Mouse (Mus musculus) frontal cortex, adult (tissue): ENCODE data around the gene Evi2.

Experiments
- ATAC-seq: cut with Nextera tagmentation; 2 replicates; pipeline ENCODE4 v1.9.2; 2017; ENCODE audit warnings: mild to moderate bottlenecking, moderate library complexity, mixed read lengths; ENCODE audit not compliant: low TSS enrichment

Evi2 gene

GRCm38 (mm10) chr11:79524310-79524575 lies 6.1 kb downstream of the Evi2 start:
- no peak for ATAC-seq

- no peak for ATAC-seq
Measured at GRCm38 (mm10) chr11:79523560-79524309, 6.7 kb downstream of the Evi2 start, which contains the start of gene Evi2b. Gene Evi2b, minus strand, starts transcription at chr11:79523762.

- ATAC-seq = no peak
Measured at GRCm38 (mm10) chr11:79522944-79523343, 7.4 kb downstream of the Evi2 start.

GRCm38 (mm10) chr11:79521930-79522329 lies 8.5 kb downstream of the Evi2 start:
- no peak for ATAC-seq

GRCm38 (mm10) chr11:79520772-79521171 lies 9.6 kb downstream of the Evi2 start:
- ATAC-seq = no peak

- peak; percentile 95 for ATAC-seq
Measured at GRCm38 (mm10) chr11:79519878-79520291, 10.5 kb downstream of the Evi2 start.

GRCm38 (mm10) chr11:79519299-79519698 lies 11.1 kb downstream of the Evi2 start:
- ATAC-seq = no peak

GRCm38 (mm10) chr11:79515798-79516197 lies 14.6 kb downstream of the Evi2 start:
- ATAC-seq = no peak

- no peak for ATAC-seq
Measured at GRCm38 (mm10) chr11:79515331-79515730, 15.1 kb downstream of the Evi2 start.

GRCm38 (mm10) chr11:79511970-79512369 lies 18.4 kb downstream of the Evi2 start:
- no peak for ATAC-seq

- ATAC-seq = no peak
Measured at GRCm38 (mm10) chr11:79504506-79504905, 25.9 kb downstream of the Evi2 start.

GRCm38 (mm10) chr11:79503845-79504244 lies 26.5 kb downstream of the Evi2 start, which contains the start of gene Omg:
Gene Omg, minus strand, starts transcription at chr11:79504084.
- ATAC-seq = peak; percentile 94

- ATAC-seq = peak; percentile 45; the same call in 1 of the 2 replicates
Measured at GRCm38 (mm10) chr11:79502917-79503316, 27.5 kb downstream of the Evi2 start.

GRCm38 (mm10) chr11:79494976-79495800 lies 35.2 kb downstream of the Evi2 start:
- no peak for ATAC-seq

GRCm38 (mm10) chr11:79484721-79485120 lies 45.7 kb downstream of the Evi2 start:
- no peak for ATAC-seq

- no peak for ATAC-seq
Measured at GRCm38 (mm10) chr11:79483876-79484528, 46.4 kb downstream of the Evi2 start.

GRCm38 (mm10) chr11:79483392-79483791 lies 47.0 kb downstream of the Evi2 start:
- no peak for ATAC-seq

- peak; percentile 62; the same call in 1 of the 2 replicates for ATAC-seq
Measured at GRCm38 (mm10) chr11:79468097-79468496, 62.3 kb downstream of the Evi2 start.
